Mouse (Mus musculus) erythroblast, embryonic 14.5 days (primary cell): ENCODE measurements around the gene Wdr1.

ENCODE experiments used
- GATA1 ChIP-seq: IDR thresholded peaks from 2 replicates; pipeline ENCODE4 v1.6.1; 2012; ENCODE audit warnings: low read length, inconsistent platforms, mixed read lengths
- TAL1 ChIP-seq: IDR thresholded peaks from 3 replicates; pipeline ENCODE4 v1.6.1; 2012; ENCODE audit warnings: low read length, inconsistent platforms, mixed read lengths

DNA sequence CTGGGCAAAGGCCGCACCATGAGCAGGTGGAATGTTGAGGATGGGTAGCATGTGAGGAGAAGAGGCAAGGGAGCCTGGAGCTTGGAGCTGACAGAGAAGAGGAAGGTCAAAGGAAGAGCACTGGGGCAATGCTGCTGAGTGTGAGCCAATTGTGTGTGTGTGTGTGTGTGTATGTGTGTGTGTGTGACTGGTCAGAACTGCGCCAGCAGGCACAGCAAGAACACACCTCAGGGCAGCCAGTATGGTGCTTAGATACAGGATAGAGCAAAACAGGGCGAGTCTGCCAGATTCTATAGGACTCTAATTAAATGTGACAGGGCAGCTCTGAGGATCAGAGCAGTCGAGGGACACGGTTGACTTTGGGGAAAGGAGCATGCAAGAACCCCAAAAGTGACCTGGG, 4.2 kb downstream of the Wdr1 start:
- TF ChIP-seq GATA1 (no peak), TAL1 (no peak)
